Mouse (Mus musculus): ENCODE results near the gene Jak1. TPM values are rescaled to one million over a fixed set of nuclear protein-coding genes. Genes with fewer than 3 reads are reported as not detected.

Jak1 gene
- polyA plus RNA-seq, 1 experiment: 33.5 TPM

DNA sequence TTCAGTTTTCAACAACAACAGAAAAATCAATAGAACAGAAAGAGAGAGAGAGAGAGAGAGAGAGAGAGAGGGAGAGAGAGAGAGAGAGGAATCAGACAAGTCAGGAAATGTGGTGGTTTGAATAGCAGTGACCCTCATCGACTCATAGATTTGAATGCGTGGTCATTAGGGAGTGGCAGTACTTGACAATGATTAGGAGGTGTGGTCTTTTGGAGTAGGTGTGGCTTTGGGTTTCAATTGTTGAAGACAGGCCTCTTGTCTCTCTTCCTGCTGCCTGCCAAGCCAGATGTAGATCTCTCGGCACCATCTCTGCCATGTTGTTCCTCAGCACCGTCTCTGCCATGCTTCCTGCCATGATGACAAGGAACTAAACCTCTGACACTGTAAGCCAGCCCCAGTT is 121.2 kb downstream of the Jak1 start:
- no peak overlapping the region for H3K4me3 ChIP-seq
- no peaks in the 10 kb centered on the region for H3K27me3 ChIP-seq (ENCODE audit: control insufficient read depth, insufficient read depth, insufficient read length)
- TF ChIP-seq TCF12 (IDR thresholded peaks at IDR 0.05; ENCODE audit: insufficient read depth, poor library complexity, severe bottlenecking) (no peak), MYOG (IDR thresholded peaks at IDR 0.05; ENCODE audit: control insufficient read depth in 1 of 3, insufficient read depth in 1 of 3, insufficient read length in 2 of 3, low read depth in 2 of 3) (no peak), MYOD1 (IDR thresholded peaks at IDR 0.05; ENCODE audit: control insufficient read depth in 1 of 3, insufficient read length in 2 of 3, low read depth in 2 of 3) (no peak), CEBPB (IDR thresholded peaks at IDR 0.05; ENCODE audit: insufficient read depth, poor library complexity, severe bottlenecking) (no peak), POLR2AphosphoS2 (IDR thresholded peaks at IDR 0.05; ENCODE audit: insufficient read length, low read depth) (no peak), REST (IDR thresholded peaks at IDR 0.05; ENCODE audit: insufficient read depth, insufficient read length) (no peak), E2F4 (IDR thresholded peaks at IDR 0.05; ENCODE audit: insufficient read depth) (no peak), USF1 (IDR thresholded peaks at IDR 0.05; ENCODE audit: low read depth) (no peak), MAX (IDR thresholded peaks at IDR 0.05; ENCODE audit: low read depth) (no peak)
- H3ac ChIP-seq (ENCODE audit: control insufficient read depth, insufficient read length): no peak overlapping the region
- no peaks in the 10 kb centered on the region for H3K79me2 ChIP-seq (ENCODE audit: control insufficient read depth, insufficient read depth)
- no peak overlapping the region for H3K4me2 ChIP-seq (ENCODE audit: low read depth)
- H3K36me3 ChIP-seq (ENCODE audit: control insufficient read depth, insufficient read depth): no peaks in the 10 kb centered on the region

DNA sequence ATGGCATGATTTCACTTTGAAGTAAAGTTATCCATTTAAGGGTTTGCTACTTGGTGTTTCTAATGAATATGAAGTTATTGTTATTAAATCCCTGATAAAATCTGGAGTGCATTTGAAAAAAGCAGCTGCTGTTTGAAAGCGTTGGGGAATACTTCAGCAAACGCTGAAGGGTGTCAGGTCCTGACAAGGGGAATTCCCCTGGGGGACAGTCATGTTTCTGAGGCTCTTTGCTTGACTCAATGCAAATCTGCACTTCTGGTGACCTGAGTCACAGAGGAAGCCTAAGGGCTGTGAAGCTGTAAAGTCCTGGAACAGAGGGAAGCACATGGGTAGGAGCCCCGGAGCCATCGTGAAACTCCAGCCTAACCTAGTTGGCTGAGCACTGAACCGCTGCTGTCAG is 123.3 kb downstream of the Jak1 start:
- H3K4me3 ChIP-seq: no peak overlapping the region
- H3K27me3 ChIP-seq (ENCODE audit: control insufficient read depth, insufficient read depth, insufficient read length): no peaks in the 10 kb centered on the region
- H3K36me3 ChIP-seq (ENCODE audit: control insufficient read depth, insufficient read depth): no peaks in the 10 kb centered on the region
- TF ChIP-seq MAX (IDR thresholded peaks at IDR 0.05; ENCODE audit: low read depth): no peak
- TF ChIP-seq TCF12 (IDR thresholded peaks at IDR 0.05; ENCODE audit: insufficient read depth, poor library complexity, severe bottlenecking): no peak
- no peak for TF ChIP-seq MYOG (IDR thresholded peaks at IDR 0.05; ENCODE audit: control insufficient read depth in 1 of 3, insufficient read depth in 1 of 3, insufficient read length in 2 of 3, low read depth in 2 of 3)
- no peak for TF ChIP-seq TCF3 (IDR thresholded peaks at IDR 0.05; ENCODE audit: insufficient read length, low read depth)
- TF ChIP-seq REST (IDR thresholded peaks at IDR 0.05; ENCODE audit: insufficient read depth, insufficient read length): no peak
- TF ChIP-seq USF1 (IDR thresholded peaks at IDR 0.05; ENCODE audit: low read depth): no peak
- no peak for TF ChIP-seq POLR2AphosphoS2 (IDR thresholded peaks at IDR 0.05; ENCODE audit: insufficient read length, low read depth)
- TF ChIP-seq CEBPB (IDR thresholded peaks at IDR 0.05; ENCODE audit: insufficient read depth, poor library complexity, severe bottlenecking): no peak
- no peak for TF ChIP-seq MYOD1 (IDR thresholded peaks at IDR 0.05; ENCODE audit: control insufficient read depth in 1 of 3, insufficient read length in 2 of 3, low read depth in 2 of 3)
- TF ChIP-seq E2F4 (IDR thresholded peaks at IDR 0.05; ENCODE audit: insufficient read depth): no peak
- TF ChIP-seq POLR2A (IDR thresholded peaks at IDR 0.05; ENCODE audit: insufficient read length, low read depth): no peak
- TF ChIP-seq SRF (IDR thresholded peaks at IDR 0.05; ENCODE audit: control insufficient read depth, insufficient read length, low read depth): no peak
- no peaks in the 10 kb centered on the region for H3K79me2 ChIP-seq (ENCODE audit: control insufficient read depth, insufficient read depth)
- no peak overlapping the region for H3ac ChIP-seq (ENCODE audit: control insufficient read depth, insufficient read length)
- H3K4me2 ChIP-seq (ENCODE audit: low read depth): no peak overlapping the region

DNA sequence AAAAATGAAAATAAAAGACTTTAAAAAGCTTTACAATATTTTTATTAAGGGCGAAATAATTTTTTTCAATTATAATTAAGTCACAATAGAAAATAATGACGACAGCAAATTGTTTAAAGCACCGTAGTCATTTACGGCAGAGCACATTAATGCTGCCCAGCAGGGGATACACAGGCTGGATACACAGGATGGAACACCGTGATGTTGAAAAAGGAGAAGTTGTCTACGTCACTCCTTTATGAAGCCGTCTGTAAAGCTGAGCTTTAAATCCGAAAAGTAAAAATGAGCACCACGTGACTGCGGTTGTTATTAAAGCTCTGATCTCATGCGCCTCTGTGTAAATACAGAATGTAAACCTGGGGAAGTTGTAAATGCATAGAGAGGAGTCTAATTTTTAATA is 127.1 kb downstream of the Jak1 start:
- Histone ChIP-seq H3K4me3 (no peak overlapping the region), H3K36me3 (ENCODE audit: control insufficient read depth, insufficient read depth) (no peaks in the 10 kb centered on the region), H3K27me3 (ENCODE audit: control insufficient read depth, insufficient read depth, insufficient read length) (no peaks in the 10 kb centered on the region), H3ac (ENCODE audit: control insufficient read depth, insufficient read length) (no peak overlapping the region), H3K79me2 (ENCODE audit: control insufficient read depth, insufficient read depth) (no peaks in the 10 kb centered on the region), H3K4me2 (ENCODE audit: low read depth) (no peak overlapping the region)
- TF ChIP-seq CEBPB (IDR thresholded peaks at IDR 0.05; ENCODE audit: insufficient read depth, poor library complexity, severe bottlenecking) (no peak), MYOD1 (IDR thresholded peaks at IDR 0.05; ENCODE audit: control insufficient read depth in 1 of 3, insufficient read length in 2 of 3, low read depth in 2 of 3) (no peak), MAX (IDR thresholded peaks at IDR 0.05; ENCODE audit: low read depth) (no peak), REST (IDR thresholded peaks at IDR 0.05; ENCODE audit: insufficient read depth, insufficient read length) (no peak), USF1 (IDR thresholded peaks at IDR 0.05; ENCODE audit: low read depth) (no peak), E2F4 (IDR thresholded peaks at IDR 0.05; ENCODE audit: insufficient read depth) (no peak), POLR2A (IDR thresholded peaks at IDR 0.05; ENCODE audit: insufficient read length, low read depth) (no peak), POLR2AphosphoS2 (IDR thresholded peaks at IDR 0.05; ENCODE audit: insufficient read length, low read depth) (no peak), TCF3 (IDR thresholded peaks at IDR 0.05; ENCODE audit: insufficient read length, low read depth) (no peak), SRF (IDR thresholded peaks at IDR 0.05; ENCODE audit: control insufficient read depth, insufficient read length, low read depth) (no peak), MYOG (IDR thresholded peaks at IDR 0.05; ENCODE audit: control insufficient read depth in 1 of 3, insufficient read depth in 1 of 3, insufficient read length in 2 of 3, low read depth in 2 of 3) (no peak), TCF12 (IDR thresholded peaks at IDR 0.05; ENCODE audit: insufficient read depth, poor library complexity, severe bottlenecking) (no peak)

DNA sequence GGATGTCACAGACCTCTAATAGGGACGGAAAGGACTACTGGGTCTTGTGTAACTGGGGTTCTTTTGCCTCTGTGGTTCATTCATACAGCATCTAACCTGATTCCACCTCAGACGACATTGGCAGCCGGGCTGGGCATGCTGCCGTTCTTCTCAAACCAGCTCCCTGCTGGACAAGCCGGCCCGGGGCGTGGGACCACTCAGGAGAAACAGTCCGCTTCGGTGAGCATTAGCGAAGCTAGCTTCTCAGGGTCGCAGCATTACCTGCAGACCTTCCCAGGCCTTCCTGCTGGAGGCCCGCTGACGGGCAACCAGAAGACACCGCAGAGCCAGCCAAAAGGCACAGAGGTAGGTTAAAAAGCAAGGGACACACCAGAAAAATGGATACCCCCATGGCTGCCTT is 129.2 kb downstream of the Jak1 start:
- Histone ChIP-seq H3K4me3 (no peak overlapping the region), H3K79me2 (ENCODE audit: control insufficient read depth, insufficient read depth) (no peaks in the 10 kb centered on the region), H3K36me3 (ENCODE audit: control insufficient read depth, insufficient read depth) (no peaks in the 10 kb centered on the region), H3K27me3 (ENCODE audit: control insufficient read depth, insufficient read depth, insufficient read length) (no peaks in the 10 kb centered on the region), H3K4me2 (ENCODE audit: low read depth) (no peak overlapping the region), H3ac (ENCODE audit: control insufficient read depth, insufficient read length) (no peak overlapping the region)
- TF ChIP-seq SRF (IDR thresholded peaks at IDR 0.05; ENCODE audit: control insufficient read depth, insufficient read length, low read depth) (no peak), USF1 (IDR thresholded peaks at IDR 0.05; ENCODE audit: low read depth) (no peak), MYOD1 (IDR thresholded peaks at IDR 0.05; ENCODE audit: control insufficient read depth in 1 of 3, insufficient read length in 2 of 3, low read depth in 2 of 3) (no peak), E2F4 (IDR thresholded peaks at IDR 0.05; ENCODE audit: insufficient read depth) (no peak), POLR2AphosphoS2 (IDR thresholded peaks at IDR 0.05; ENCODE audit: insufficient read length, low read depth) (no peak), MYOG (IDR thresholded peaks at IDR 0.05; ENCODE audit: control insufficient read depth in 1 of 3, insufficient read depth in 1 of 3, insufficient read length in 2 of 3, low read depth in 2 of 3) (no peak), CEBPB (IDR thresholded peaks at IDR 0.05; ENCODE audit: insufficient read depth, poor library complexity, severe bottlenecking) (no peak), TCF12 (IDR thresholded peaks at IDR 0.05; ENCODE audit: insufficient read depth, poor library complexity, severe bottlenecking) (no peak), TCF3 (IDR thresholded peaks at IDR 0.05; ENCODE audit: insufficient read length, low read depth) (no peak), REST (IDR thresholded peaks at IDR 0.05; ENCODE audit: insufficient read depth, insufficient read length) (no peak), MAX (IDR thresholded peaks at IDR 0.05; ENCODE audit: low read depth) (no peak), POLR2A (IDR thresholded peaks at IDR 0.05; ENCODE audit: insufficient read length, low read depth) (no peak)
